Mouse (Mus musculus) midbrain, embryonic 15.5 days (tissue): ENCODE measurements around the gene Cep350. TPM values are rescaled to one million over a fixed set of nuclear protein-coding genes. Genes with fewer than 3 reads are reported as not detected.

Experiments used
- ATAC-seq: fragments of 200-750 bp; cut with Nextera tagmentation; replicated peaks from 2 replicates; pipeline ENCODE4 v1.8.0; 2017; ENCODE audit warnings: moderate TSS enrichment
- H3K27ac ChIP-seq: fragments of 300-500 bp; sonication (generic); 2 replicates; pipeline ENCODE4 v1.5.1; 2015; ENCODE audit warnings: mild to moderate bottlenecking, inconsistent platforms
- H3K27me3 ChIP-seq: fragments of 300-500 bp; sonication (generic); replicated peaks from 2 replicates; pipeline ENCODE4 v1.6.1; 2015; ENCODE audit warnings: inconsistent platforms
- H3K36me3 ChIP-seq: fragments of 300-500 bp; sonication (generic); replicated peaks from 2 replicates; pipeline ENCODE4 v1.6.1; 2015; ENCODE audit warnings: inconsistent platforms
- H3K4me1 ChIP-seq: fragments of 300-500 bp; sonication (generic); 2 replicates; pipeline ENCODE4 v1.6.1; 2015; ENCODE audit warnings: inconsistent platforms
- H3K4me2 ChIP-seq: fragments of 300-500 bp; sonication (generic); 2 replicates; pipeline ENCODE4 v1.6.1; 2015; ENCODE audit warnings: inconsistent platforms, mild to moderate bottlenecking, moderate library complexity
- H3K4me3 ChIP-seq: fragments of 300-500 bp; sonication (generic); 2 replicates; pipeline ENCODE4 v1.5.1; 2015; ENCODE audit warnings: mild to moderate bottlenecking, inconsistent platforms
- H3K9ac ChIP-seq: fragments of 300-500 bp; sonication (generic); 2 replicates; pipeline ENCODE4 v1.6.1; 2015; ENCODE audit warnings: mild to moderate bottlenecking, inconsistent platforms
- H3K9me3 ChIP-seq: fragments of 300-500 bp; sonication (generic); 2 replicates; pipeline ENCODE4 v1.6.1; 2016; ENCODE audit warnings: inconsistent platforms
- WGBS: fragments of 180-500 bp; shearing (Covaris S2); methylation state at CpG from one replicate; pipeline ENCODE4 v1.1.7; 2015; ENCODE audit warnings: mixed read lengths; 5-methylcytosine and 5-hydroxymethylcytosine counted together
- polyA plus RNA-seq: library from polyadenylated mRNA; unstranded; fragments of >200 nt; fragmentation: Nextera tagmentation; extraction: Ambion mirVana; gene quantifications from 2 replicates; pipeline ENCODE4 v1.2.1, GENCODE M21; 2015

Cep350 gene
- polyA plus RNA-seq, 1 experiment from 2014 or later = 12.1 TPM

GRCm38 (mm10) chr1:155879596-155879995 lies 93.5 kb downstream of the Cep350 start:
- 92% methylated on average over 3 of the region's 3 CpGs for WGBS
- Histone ChIP-seq H3K4me2 (no peak overlapping the region), H3K36me3 (peaks cover 33% of the 10 kb centered on the region), H3K4me3 (no peak overlapping the region), H3K9me3 (no peaks in the 10 kb centered on the region), H3K27ac (no peak overlapping the region), H3K27me3 (no peaks in the 10 kb centered on the region), H3K4me1 (no peaks in the 10 kb centered on the region), H3K9ac (no peak overlapping the region)
- no peak for ATAC-seq

- H3K4me1 ChIP-seq = no peaks in the 10 kb centered on the region
- WGBS = 74% methylated on average over 4 of the region's 4 CpGs
- H3K9ac ChIP-seq = no peak overlapping the region
- no peak overlapping the region for H3K4me2 ChIP-seq
- H3K4me3 ChIP-seq = no peak overlapping the region
- no peaks in the 10 kb centered on the region for H3K9me3 ChIP-seq
- peaks cover 51% of the 10 kb centered on the region for H3K36me3 ChIP-seq
- H3K27me3 ChIP-seq = no peaks in the 10 kb centered on the region
- no peak for ATAC-seq
- no peak overlapping the region for H3K27ac ChIP-seq
Observed at GRCm38 (mm10) chr1:155862967-155863366, 110.1 kb downstream of the Cep350 start.

- WGBS = 89% methylated on average over 7 of the region's 7 CpGs
- Histone ChIP-seq H3K36me3 (peaks cover 20% of the 10 kb centered on the region), H3K9ac (no peak overlapping the region), H3K27ac (no peak overlapping the region), H3K4me1 (no peaks in the 10 kb centered on the region), H3K4me2 (no peak overlapping the region), H3K4me3 (no peak overlapping the region), H3K9me3 (no peaks in the 10 kb centered on the region), H3K27me3 (no peaks in the 10 kb centered on the region)
- no peak for ATAC-seq
Observed at GRCm38 (mm10) chr1:155854926-155855702, 117.9 kb downstream of the Cep350 start.

- H3K27me3 ChIP-seq = no peaks in the 10 kb centered on the region
- H3K4me3 ChIP-seq = no peak overlapping the region
- no peak overlapping the region for H3K27ac ChIP-seq
- 95% methylated on average over 5 of the region's 5 CpGs for WGBS
- H3K4me2 ChIP-seq = no peak overlapping the region
- ATAC-seq = no peak
- no peak overlapping the region for H3K9ac ChIP-seq
- H3K9me3 ChIP-seq = no peaks in the 10 kb centered on the region
- H3K36me3 ChIP-seq = peaks cover 23% of the 10 kb centered on the region
- no peaks in the 10 kb centered on the region for H3K4me1 ChIP-seq
Observed at GRCm38 (mm10) chr1:155853009-155853408, 120.0 kb downstream of the Cep350 start.

GRCm38 (mm10) chr1:155844235-155844634 lies 128.8 kb downstream of the Cep350 start:
- no peak overlapping the region for H3K4me3 ChIP-seq
- H3K9ac ChIP-seq = no peak overlapping the region
- no peak overlapping the region for H3K27ac ChIP-seq
- H3K27me3 ChIP-seq = no peaks in the 10 kb centered on the region
- WGBS = 87% methylated on average over 5 of the region's 5 CpGs
- no peaks in the 10 kb centered on the region for H3K9me3 ChIP-seq
- no peak overlapping the region for H3K4me2 ChIP-seq
- H3K4me1 ChIP-seq = no peaks in the 10 kb centered on the region
- H3K36me3 ChIP-seq = peaks cover 25% of the 10 kb centered on the region
- ATAC-seq = no peak

GRCm38 (mm10) chr1:155843538-155843937 lies 129.5 kb downstream of the Cep350 start:
- 92% methylated on average over 4 of the region's 4 CpGs for WGBS
- Histone ChIP-seq H3K9ac (no peak overlapping the region), H3K4me1 (no peaks in the 10 kb centered on the region), H3K4me3 (no peak overlapping the region), H3K4me2 (no peak overlapping the region), H3K27ac (no peak overlapping the region), H3K9me3 (no peaks in the 10 kb centered on the region), H3K36me3 (peaks cover 21% of the 10 kb centered on the region), H3K27me3 (no peaks in the 10 kb centered on the region)
- no peak for ATAC-seq

- Histone ChIP-seq H3K4me3 (no peak overlapping the region), H3K9ac (no peak overlapping the region), H3K36me3 (no peaks in the 10 kb centered on the region), H3K27me3 (no peaks in the 10 kb centered on the region), H3K4me2 (no peak overlapping the region), H3K4me1 (no peaks in the 10 kb centered on the region), H3K27ac (no peak overlapping the region), H3K9me3 (no peaks in the 10 kb centered on the region)
- no peak for ATAC-seq
- 75% methylated on average over 2 of the region's 2 CpGs for WGBS
Observed at GRCm38 (mm10) chr1:155835667-155836066, 137.4 kb downstream of the Cep350 start.

GRCm38 (mm10) chr1:155833610-155834009 lies 139.4 kb downstream of the Cep350 start:
- H3K27ac ChIP-seq = no peak overlapping the region
- WGBS = 91% methylated on average over 9 of the region's 9 CpGs
- no peaks in the 10 kb centered on the region for H3K27me3 ChIP-seq
- no peak overlapping the region for H3K4me3 ChIP-seq
- no peak overlapping the region for H3K4me2 ChIP-seq
- no peaks in the 10 kb centered on the region for H3K9me3 ChIP-seq
- no peak for ATAC-seq
- H3K9ac ChIP-seq = no peak overlapping the region
- H3K36me3 ChIP-seq = no peaks in the 10 kb centered on the region
- no peaks in the 10 kb centered on the region for H3K4me1 ChIP-seq

- no peak for ATAC-seq
- Histone ChIP-seq H3K9ac (no peak overlapping the region), H3K36me3 (no peaks in the 10 kb centered on the region), H3K4me2 (no peak overlapping the region), H3K27me3 (no peaks in the 10 kb centered on the region), H3K27ac (no peak overlapping the region), H3K4me3 (no peak overlapping the region), H3K4me1 (no peaks in the 10 kb centered on the region), H3K9me3 (no peaks in the 10 kb centered on the region)
- 88% methylated on average over 3 of the region's 3 CpGs for WGBS
Observed at GRCm38 (mm10) chr1:155831958-155832357, 141.1 kb downstream of the Cep350 start.

- no peak overlapping the region for H3K4me3 ChIP-seq
- H3K9me3 ChIP-seq = no peaks in the 10 kb centered on the region
- ATAC-seq = no peak
- no peaks in the 10 kb centered on the region for H3K4me1 ChIP-seq
- no peak overlapping the region for H3K27ac ChIP-seq
- no peak overlapping the region for H3K9ac ChIP-seq
- WGBS = 69% methylated on average over 6 of the region's 6 CpGs
- no peak overlapping the region for H3K4me2 ChIP-seq
- H3K36me3 ChIP-seq = no peaks in the 10 kb centered on the region
- no peaks in the 10 kb centered on the region for H3K27me3 ChIP-seq
Observed at GRCm38 (mm10) chr1:155830861-155831260, 142.2 kb downstream of the Cep350 start.

- ATAC-seq = no peak
- no peak overlapping the region for H3K4me2 ChIP-seq
- H3K36me3 ChIP-seq = no peaks in the 10 kb centered on the region
- no peaks in the 10 kb centered on the region for H3K27me3 ChIP-seq
- no peak overlapping the region for H3K9ac ChIP-seq
- H3K27ac ChIP-seq = no peak overlapping the region
- H3K9me3 ChIP-seq = no peaks in the 10 kb centered on the region
- WGBS = 69% methylated on average over 8 of the region's 8 CpGs
- H3K4me1 ChIP-seq = no peaks in the 10 kb centered on the region
- no peak overlapping the region for H3K4me3 ChIP-seq
Observed at GRCm38 (mm10) chr1:155827703-155828295, 145.3 kb downstream of the Cep350 start.

GRCm38 (mm10) chr1:155826803-155827395 lies 146.2 kb downstream of the Cep350 start:
- H3K36me3 ChIP-seq = no peaks in the 10 kb centered on the region
- H3K27ac ChIP-seq = no peak overlapping the region
- H3K27me3 ChIP-seq = no peaks in the 10 kb centered on the region
- WGBS = 67% methylated on average over 5 of the region's 5 CpGs
- no peaks in the 10 kb centered on the region for H3K9me3 ChIP-seq
- H3K4me2 ChIP-seq = no peak overlapping the region
- no peak for ATAC-seq
- no peak overlapping the region for H3K4me3 ChIP-seq
- no peaks in the 10 kb centered on the region for H3K4me1 ChIP-seq
- H3K9ac ChIP-seq = no peak overlapping the region
